Mouse (Mus musculus) ovary, postnatal 10 days (tissue): Measurements from ENCODE around the gene Ppid.
A peak's percentile ranks its signal among the peaks of the same experiment; 100 is the strongest.
"Not testable (repeated sequence)": the region's sequence is repeated elsewhere in the genome, so short reads cannot be mapped to it uniquely, and the experiment has no call there.

Source experiments
- DNase-seq: peaks from one replicate; pipeline ENCODE4 v3.0.0; 2022; ENCODE audit warnings: low spot score

Gene Ppid

GRCm38 (mm10) chr3:79572399-79572798 is 18.7 kb upstream of the Ppid start:
- no peak for DNase-seq

GRCm38 (mm10) chr3:79573376-79573775 is 17.8 kb upstream of the Ppid start:
- DNase-seq: not testable (repeated sequence)

- no peak for DNase-seq
Observed at GRCm38 (mm10) chr3:79574336-79574735, 16.8 kb upstream of the Ppid start.

- no peak for DNase-seq
Observed at GRCm38 (mm10) chr3:79575576-79576467, 15.3 kb upstream of the Ppid start.

- DNase-seq: no peak
Observed at GRCm38 (mm10) chr3:79576468-79576816, 14.7 kb upstream of the Ppid start.

- no peak for DNase-seq
Observed at GRCm38 (mm10) chr3:79576865-79577264, 14.3 kb upstream of the Ppid start.

- DNase-seq: no peak
Observed at GRCm38 (mm10) chr3:79577606-79578005, 13.5 kb upstream of the Ppid start.

- DNase-seq: no peak
Observed at GRCm38 (mm10) chr3:79578164-79578563, 13.0 kb upstream of the Ppid start.

GRCm38 (mm10) chr3:79579891-79580575 is 11.1 kb upstream of the Ppid start:
- DNase-seq: no peak

- peak; percentile 76 for DNase-seq
Observed at GRCm38 (mm10) chr3:79586804-79587203, 4.3 kb upstream of the Ppid start.

GRCm38 (mm10) chr3:79589671-79590070 is 1.5 kb upstream of the Ppid start:
- DNase-seq: no peak

- no peak for DNase-seq
Observed at GRCm38 (mm10) chr3:79591793-79592471, 790 bp downstream of the Ppid start.

- DNase-seq: no peak
Observed at GRCm38 (mm10) chr3:79595468-79595867, 4.3 kb downstream of the Ppid start.

GRCm38 (mm10) chr3:79609886-79610285 is 18.7 kb downstream of the Ppid start:
- DNase-seq: no peak

- DNase-seq: no peak
Observed at GRCm38 (mm10) chr3:79627484-79628181, 36.5 kb downstream of the Ppid start.

GRCm38 (mm10) chr3:79628182-79628560 is 37.0 kb downstream of the Ppid start:
- DNase-seq: no peak

- peak; percentile 64 for DNase-seq
Observed at GRCm38 (mm10) chr3:79628561-79629415, 37.6 kb downstream of the Ppid start, which contains the start of gene 4930579G24Rik. TSS of gene 4930579G24Rik (plus strand) at chr3:79629079.

- peak; percentile 46 for DNase-seq
Observed at GRCm38 (mm10) chr3:79629416-79629730, 38.2 kb downstream of the Ppid start, which contains the start of gene Etfdh. TSS of gene Etfdh (minus strand) at chr3:79629500.

GRCm38 (mm10) chr3:79652129-79652528 is 61.0 kb downstream of the Ppid start:
- DNase-seq: no peak
